ENCODE assay signal across 21 mouse cellular contexts in genomic region chr1:25088010-25088719, GRCm38 (mm10).
DNase-seq lines count a peak whose midpoint lies in the region; ATAC-seq and TF ChIP-seq lines count a peak whose summit lies in the region.
"Had no signal": no experiment of that assay in that cellular context is flagged by ENCODE, and none has a peak within 500 bp of the region (broad histone marks: within the 10 kb centered on the region; RNA-seq: fewer than 3 reads in every experiment).

No protein-coding gene starts in this region.

- H3K9ac ChIP-seq in forebrain, postnatal 0 days, result no peak overlapping the region
- H3K9ac ChIP-seq in neural tube, embryonic 12.5 days, result no peak overlapping the region
- no peak overlapping the region for H3K9ac ChIP-seq in midbrain, embryonic 12.5 days (replicated peaks)
- H3K9ac ChIP-seq: embryonic facial prominence, embryonic 15.5 days; stomach, embryonic 15.5 days had no signal

- no peak for TF ChIP-seq CTCF in forebrain, postnatal 0 days (IDR thresholded peaks at IDR 0.05; ENCODE audit: low read depth)

- 10% methylated on average over 5 of the region's 5 CpGs for WGBS in forebrain, embryonic 10.5 days
- 13% methylated on average over 5 of the region's 5 CpGs for WGBS in forebrain, postnatal 0 days
- WGBS in neural tube, embryonic 12.5 days, result 10% methylated on average over 5 of the region's 5 CpGs
- 7% methylated on average over 5 of the region's 5 CpGs for WGBS in midbrain, embryonic 12.5 days

- no peak overlapping the region for H3K4me3 ChIP-seq in forebrain, embryonic 10.5 days
- no peak overlapping the region for H3K4me3 ChIP-seq in forebrain, postnatal 0 days (ENCODE audit: low read depth, low read length)
- H3K4me3 ChIP-seq in neural tube, embryonic 12.5 days, result no peak overlapping the region
- no peak overlapping the region for H3K4me3 ChIP-seq in midbrain, embryonic 12.5 days
- H3K4me3 ChIP-seq: embryonic facial prominence, embryonic 15.5 days; stomach, embryonic 15.5 days had no signal

- H3K27ac ChIP-seq in forebrain, embryonic 10.5 days, result peak overlapping the region; percentile 20; the same call in 1 of the 2 replicates
- no peak overlapping the region for H3K27ac ChIP-seq in forebrain, postnatal 0 days (ENCODE audit: low read depth, low read length)
- 0 out of 2 replicates have a peak overlapping the region, but pooled peaks have one; percentile 20 for H3K27ac ChIP-seq in neural tube, embryonic 12.5 days
- H3K27ac ChIP-seq in midbrain, embryonic 12.5 days (replicated peaks), result 0 out of 2 replicates have a peak overlapping the region, but pooled peaks have one; percentile 26
- H3K27ac ChIP-seq: embryonic facial prominence, embryonic 15.5 days; stomach, embryonic 15.5 days had no signal

- H3K9me3 ChIP-seq in forebrain, embryonic 10.5 days, result peaks cover 7% of the 10 kb centered on the region; the same call in 1 of the 2 replicates
- no peaks in the 10 kb centered on the region for H3K9me3 ChIP-seq in forebrain, postnatal 0 days (ENCODE audit: low read length)
- no peaks in the 10 kb centered on the region for H3K9me3 ChIP-seq in neural tube, embryonic 12.5 days
- H3K9me3 ChIP-seq in midbrain, embryonic 12.5 days, result no peaks in the 10 kb centered on the region
- H3K9me3 ChIP-seq: embryonic facial prominence, embryonic 15.5 days; stomach, embryonic 15.5 days had no signal

- no peaks in the 10 kb centered on the region for H3K27me3 ChIP-seq in forebrain, embryonic 10.5 days (ENCODE audit: poor library complexity, severe bottlenecking)
- H3K27me3 ChIP-seq in forebrain, postnatal 0 days (ENCODE audit: insufficient read depth, low read length), result no peaks in the 10 kb centered on the region
- H3K27me3 ChIP-seq in neural tube, embryonic 12.5 days (replicated peaks), result no peaks in the 10 kb centered on the region
- H3K27me3 ChIP-seq in midbrain, embryonic 12.5 days, result no peaks in the 10 kb centered on the region
- H3K27me3 ChIP-seq: CH12.LX; embryonic facial prominence, embryonic 15.5 days; stomach, embryonic 15.5 days had no signal

- ATAC-seq in forebrain, postnatal 0 days, result no peak
- ATAC-seq in neural tube, embryonic 12.5 days (ENCODE audit: low FRiP score, low read depth), result peak; percentile 18; the same call in 1 of the 2 replicates
- peak; percentile 76 for ATAC-seq in midbrain, embryonic 12.5 days (ENCODE audit: low FRiP score, low read depth)
- ATAC-seq in granulocyte monocyte progenitor cell, adult 5-6 weeks (replicated peaks; ENCODE audit: poor library complexity, severe bottlenecking), result no peak

- no peaks in the 10 kb centered on the region for H3K36me3 ChIP-seq in forebrain, embryonic 10.5 days (replicated peaks)
- H3K36me3 ChIP-seq in forebrain, postnatal 0 days (ENCODE audit: insufficient read depth), result no peaks in the 10 kb centered on the region
- H3K36me3 ChIP-seq in neural tube, embryonic 12.5 days, result no peaks in the 10 kb centered on the region
- H3K36me3 ChIP-seq in midbrain, embryonic 12.5 days, result no peaks in the 10 kb centered on the region
- H3K36me3 ChIP-seq: embryonic facial prominence, embryonic 15.5 days; stomach, embryonic 15.5 days had no signal

- no peak overlapping the region for H3K4me2 ChIP-seq in forebrain, postnatal 0 days (ENCODE audit: low read depth)
- no peak overlapping the region for H3K4me2 ChIP-seq in neural tube, embryonic 12.5 days (replicated peaks)
- H3K4me2 ChIP-seq in midbrain, embryonic 12.5 days (replicated peaks), result 0 out of 2 replicates have a peak overlapping the region, but pooled peaks have one; percentile 0
- H3K4me2 ChIP-seq: embryonic facial prominence, embryonic 15.5 days; liver, embryonic 11.5 days; stomach, embryonic 15.5 days had no signal

- H3K4me1 ChIP-seq in forebrain, embryonic 10.5 days, result peaks cover 50% of the 10 kb centered on the region
- peaks cover 14% of the 10 kb centered on the region; the same call in 1 of the 2 replicates for H3K4me1 ChIP-seq in forebrain, postnatal 0 days (ENCODE audit: insufficient read depth)
- H3K4me1 ChIP-seq in neural tube, embryonic 12.5 days, result peaks cover 8% of the 10 kb centered on the region; the same call in 1 of the 2 replicates
- H3K4me1 ChIP-seq in midbrain, embryonic 12.5 days, result peaks cover 28% of the 10 kb centered on the region
- H3K4me1 ChIP-seq: embryonic facial prominence, embryonic 15.5 days; stomach, embryonic 15.5 days had no signal

- peak; percentile 29 for DNase-seq in forebrain, embryonic 10.5 days (ENCODE audit: extremely low spot score, low spot score)
- no peak for DNase-seq in forebrain, postnatal 0 days
- no peak for DNase-seq in neural tube, embryonic 10.5 days (ENCODE audit: extremely low spot score, low spot score)
- peak; percentile 35 for DNase-seq in retina, postnatal 1 day
- DNase-seq in liver, result no peak
- DNase-seq: adrenal gland, adult 8-10 months; cerebellum, adult 11-12 months; gastrocnemius, postnatal 10 days; kidney, adult 18-20 months; kidney, postnatal 36 days; left cerebral cortex, postnatal 4 days; lung, adult 2 months; lung, postnatal 4 days; spleen, adult 18-20 months had no signal

Comparison
In these comparisons a context has a peak if more than half of its experiments do, and no peak if none do; other contexts are left out.
1. DNase-seq: peak in forebrain, embryonic 10.5 days (single experiment) and retina, postnatal 1 day (single experiment); none in forebrain, postnatal 0 days (single experiment), neural tube, embryonic 10.5 days (single experiment) and liver (single experiment).
2. ATAC-seq: peak in neural tube, embryonic 12.5 days (single experiment) and midbrain, embryonic 12.5 days (single experiment); none in forebrain, postnatal 0 days (single experiment) and granulocyte monocyte progenitor cell, adult 5-6 weeks (single experiment).